Mouse (Mus musculus) forebrain, embryonic 16.5 days (tissue): ENCODE measurements around the gene Gm4131. TPM values are rescaled to one million over a fixed set of nuclear protein-coding genes. Genes with fewer than 3 reads are reported as not detected.
"Not testable (repeated sequence)": the region's sequence is repeated elsewhere in the genome, so short reads cannot be mapped to it uniquely, and the experiment has no call there.

Source experiments
- ATAC-seq: fragments of 200-750 bp; cut with Nextera tagmentation; 2 replicates; pipeline ENCODE4 v1.8.0; 2017; ENCODE audit warnings: mild to moderate bottlenecking, moderate library complexity
- H3K27ac ChIP-seq: fragments of 300-500 bp; sonication (generic); 2 replicates; pipeline ENCODE4 v1.5.1; 2014; ENCODE audit warnings: low read length, control low read depth
- H3K27me3 ChIP-seq: fragments of 300-500 bp; sonication (generic); replicated peaks from 2 replicates; pipeline ENCODE4 v1.6.1; 2014; ENCODE audit warnings: low read length; ENCODE audit not compliant: control insufficient read depth, insufficient read depth
- H3K36me3 ChIP-seq: fragments of 300-500 bp; sonication (generic); 2 replicates; pipeline ENCODE4 v1.6.1; 2014; ENCODE audit not compliant: control insufficient read depth, insufficient read depth
- H3K4me1 ChIP-seq: fragments of 300-500 bp; sonication (generic); replicated peaks from 2 replicates; pipeline ENCODE4 v1.6.1; 2014; ENCODE audit warnings: low read length; ENCODE audit not compliant: control insufficient read depth, insufficient read depth
- H3K4me2 ChIP-seq: fragments of 300-500 bp; sonication (generic); 2 replicates; pipeline ENCODE4 v1.6.1; 2014; ENCODE audit warnings: mild to moderate bottlenecking, low read length, control low read depth
- H3K4me3 ChIP-seq: fragments of 300-500 bp; sonication (generic); replicated peaks from 2 replicates; pipeline ENCODE4 v1.5.1; 2014; ENCODE audit warnings: mild to moderate bottlenecking, low read length, control low read depth
- H3K9ac ChIP-seq: fragments of 300-500 bp; sonication (generic); replicated peaks from 2 replicates; pipeline ENCODE4 v1.6.1; 2014; ENCODE audit warnings: low read depth, low read length, control low read depth
- H3K9me3 ChIP-seq: fragments of 300-500 bp; sonication (generic); 2 replicates; pipeline ENCODE4 v1.6.1; 2016; ENCODE audit warnings: low read length; ENCODE audit not compliant: control insufficient read depth
- WGBS: fragments of 180-500 bp; shearing (Covaris S2); extraction: QIAGEN DNeasy Blood & Tissue Kit; methylation state at CpG from one replicate; pipeline ENCODE4 v1.1.7; 2014; 5-methylcytosine and 5-hydroxymethylcytosine counted together
- polyA plus RNA-seq: library from polyadenylated mRNA; unstranded; fragments of >200 nt; fragmentation: Nextera tagmentation; extraction: Ambion mirVana; gene quantifications from 2 replicates; pipeline ENCODE4 v1.2.1, GENCODE M21; 2015

Gm4131 gene
- polyA plus RNA-seq, result 0.21 and 0.49 TPM in 2 replicates

GRCm38 (mm10) chr14:62566821-62567220, at the start of gene Gm4131:
Gene Gm4131, minus strand, starts transcription at chr14:62566921.
- WGBS, result 62% methylated on average over 9 of the region's 9 CpGs
- H3K4me2 ChIP-seq, H3K9ac ChIP-seq, H3K27me3 ChIP-seq, H3K36me3 ChIP-seq, ATAC-seq, H3K4me3 ChIP-seq, H3K27ac ChIP-seq, H3K9me3 ChIP-seq: not testable (repeated sequence)
- peaks cover 19% of the 10 kb centered on the region for H3K4me1 ChIP-seq

GRCm38 (mm10) chr14:62609904-62610303, 43.2 kb upstream of the Gm4131 start:
- ATAC-seq, result no peak
- Histone ChIP-seq H3K9ac (no peak overlapping the region), H3K27ac (no peak overlapping the region), H3K9me3 (no peaks in the 10 kb centered on the region), H3K27me3 (no peaks in the 10 kb centered on the region), H3K4me3 (no peak overlapping the region), H3K36me3 (peaks cover 9% of the 10 kb centered on the region; the same call in 1 of the 2 replicates), H3K4me2 (no peak overlapping the region), H3K4me1 (peaks cover 6% of the 10 kb centered on the region; the same call in 1 of the 2 replicates)
- WGBS, result 82% methylated on average over 3 of the region's 3 CpGs

- 42% methylated on average over 8 of the region's 8 CpGs for WGBS
- H3K9ac ChIP-seq, result no peak overlapping the region
- H3K36me3 ChIP-seq, result peaks cover 9% of the 10 kb centered on the region; the same call in 1 of the 2 replicates
- no peaks in the 10 kb centered on the region for H3K27me3 ChIP-seq
- peak; percentile 66 for ATAC-seq
- no peaks in the 10 kb centered on the region for H3K9me3 ChIP-seq
- peaks cover 12% of the 10 kb centered on the region for H3K4me1 ChIP-seq
- H3K4me3 ChIP-seq, result no peak overlapping the region
- no peak overlapping the region for H3K27ac ChIP-seq
- H3K4me2 ChIP-seq, result no peak overlapping the region
Observed at GRCm38 (mm10) chr14:62607791-62608196, 41.1 kb upstream of the Gm4131 start.

- Histone ChIP-seq H3K4me3 (no peak overlapping the region), H3K27me3 (no peaks in the 10 kb centered on the region), H3K9ac (no peak overlapping the region), H3K27ac (no peak overlapping the region), H3K9me3 (no peaks in the 10 kb centered on the region), H3K4me1 (peaks cover 24% of the 10 kb centered on the region), H3K4me2 (no peak overlapping the region), H3K36me3 (peaks cover 9% of the 10 kb centered on the region; the same call in 1 of the 2 replicates)
- no peak for ATAC-seq
- 59% methylated on average over 1 of the region's 1 CpGs for WGBS
Observed at GRCm38 (mm10) chr14:62602869-62603268, 36.1 kb upstream of the Gm4131 start.

- WGBS, result 27% methylated on average over 1 of the region's 1 CpGs
- Histone ChIP-seq H3K4me3 (no peak overlapping the region), H3K4me1 (peaks cover 21% of the 10 kb centered on the region), H3K27me3 (no peaks in the 10 kb centered on the region), H3K9me3 (no peaks in the 10 kb centered on the region), H3K4me2 (no peak overlapping the region), H3K36me3 (peaks cover 6% of the 10 kb centered on the region; the same call in 1 of the 2 replicates), H3K9ac (no peak overlapping the region), H3K27ac (peak overlapping the region; percentile 51)
- ATAC-seq, result peak; percentile 24; the same call in 1 of the 2 replicates
Observed at GRCm38 (mm10) chr14:62602271-62602670, 35.5 kb upstream of the Gm4131 start.

GRCm38 (mm10) chr14:62600109-62600522, 33.4 kb upstream of the Gm4131 start:
- 7% methylated on average over 6 of the region's 6 CpGs for WGBS
- H3K9me3 ChIP-seq, result no peaks in the 10 kb centered on the region
- no peak overlapping the region for H3K4me3 ChIP-seq
- H3K27ac ChIP-seq, result no peak overlapping the region
- H3K9ac ChIP-seq, result no peak overlapping the region
- ATAC-seq, result peak; percentile 70
- H3K4me2 ChIP-seq, result no peak overlapping the region
- peaks cover 21% of the 10 kb centered on the region for H3K4me1 ChIP-seq
- no peaks in the 10 kb centered on the region for H3K36me3 ChIP-seq
- no peaks in the 10 kb centered on the region for H3K27me3 ChIP-seq

- H3K4me2 ChIP-seq, result no peak overlapping the region
- H3K4me1 ChIP-seq, result peaks cover 39% of the 10 kb centered on the region
- ATAC-seq, result peak; percentile 92
- H3K27ac ChIP-seq, result peak overlapping the region; percentile 83
- H3K27me3 ChIP-seq, result no peaks in the 10 kb centered on the region
- no peaks in the 10 kb centered on the region for H3K9me3 ChIP-seq
- no peak overlapping the region for H3K9ac ChIP-seq
- 8% methylated on average over 3 of the region's 3 CpGs for WGBS
- H3K36me3 ChIP-seq, result peaks cover 5% of the 10 kb centered on the region; the same call in 1 of the 2 replicates
- no peak overlapping the region for H3K4me3 ChIP-seq
Observed at GRCm38 (mm10) chr14:62585338-62585737, 18.6 kb upstream of the Gm4131 start.

- Histone ChIP-seq H3K27me3 (no peaks in the 10 kb centered on the region), H3K4me3 (no peak overlapping the region), H3K27ac (peak overlapping the region; percentile 83), H3K9ac (peak overlapping the region; percentile 37), H3K4me1 (peaks cover 39% of the 10 kb centered on the region), H3K9me3 (no peaks in the 10 kb centered on the region), H3K36me3 (peaks cover 7% of the 10 kb centered on the region; the same call in 1 of the 2 replicates), H3K4me2 (no peak overlapping the region)
- 0 out of 2 replicates have a peak, but pooled peaks have one; percentile 39 for ATAC-seq
Observed at GRCm38 (mm10) chr14:62584637-62585036, 17.9 kb upstream of the Gm4131 start.

- H3K4me1 ChIP-seq, result peaks cover 39% of the 10 kb centered on the region
- no peaks in the 10 kb centered on the region for H3K27me3 ChIP-seq
- H3K4me2 ChIP-seq, result no peak overlapping the region
- no peak overlapping the region for H3K4me3 ChIP-seq
- H3K9ac ChIP-seq, result no peak overlapping the region
- no peaks in the 10 kb centered on the region for H3K9me3 ChIP-seq
- 10% methylated on average over 9 of the region's 9 CpGs for WGBS
- H3K36me3 ChIP-seq, result 0 out of 2 replicates have a peak, but pooled peaks cover 2% of the 10 kb centered on the region
- H3K27ac ChIP-seq, result 0 out of 2 replicates have a peak overlapping the region, but pooled peaks have one; percentile 37
- no peak for ATAC-seq
Observed at GRCm38 (mm10) chr14:62581768-62582167, 15.0 kb upstream of the Gm4131 start.

GRCm38 (mm10) chr14:62580945-62581344, 14.2 kb upstream of the Gm4131 start:
- ATAC-seq, result no peak
- H3K36me3 ChIP-seq, result 0 out of 2 replicates have a peak, but pooled peaks cover 2% of the 10 kb centered on the region
- peaks cover 38% of the 10 kb centered on the region for H3K4me1 ChIP-seq
- H3K9ac ChIP-seq, result no peak overlapping the region
- H3K4me3 ChIP-seq, result no peak overlapping the region
- H3K27ac ChIP-seq, result no peak overlapping the region
- H3K9me3 ChIP-seq, result no peaks in the 10 kb centered on the region
- H3K4me2 ChIP-seq, result no peak overlapping the region
- 89% methylated on average over 3 of the region's 3 CpGs for WGBS
- H3K27me3 ChIP-seq, result no peaks in the 10 kb centered on the region
